Mouse (Mus musculus): ENCODE results near the gene Tra2a. TPM values are rescaled to one million over a fixed set of nuclear protein-coding genes. Genes with fewer than 3 reads are reported as not detected.

The Tra2a gene
- total and polyA plus RNA-seq, 2 experiments from 2014 or later = 43.0 to 54.3 TPM

- no peaks in the 10 kb centered on the region for H3K36me3 ChIP-seq (ENCODE audit: insufficient read depth, low read length)
- ATAC-seq = no peak
- peaks cover 7% of the 10 kb centered on the region for H3K4me1 ChIP-seq (ENCODE audit: insufficient read depth, low read length)
- peaks cover 12% of the 10 kb centered on the region for H3K27me3 ChIP-seq (ENCODE audit: insufficient read depth, low read length)
- WGBS = 6% methylated on average over 11 of the region's 11 CpGs
- peak overlapping the region; percentile 49 for H3K4me3 ChIP-seq (ENCODE audit: low read length)
- H3K4me2 ChIP-seq (ENCODE audit: low read depth, low read length) = peak overlapping the region; percentile 58
- H3K9ac ChIP-seq (replicated peaks; ENCODE audit: low read length) = peak overlapping the region; percentile 48
- no peaks in the 10 kb centered on the region for H3K9me3 ChIP-seq (ENCODE audit: low read length)
- H3K27ac ChIP-seq = peak overlapping the region; percentile 76
- no peak for DNase-seq (ENCODE audit: low spot score)
- no peak for TF ChIP-seq CTCF (IDR thresholded peaks at IDR 0.05; ENCODE audit: low read depth)
Observed at GRCm38 (mm10) chr6:49216811-49217542, 46.9 kb downstream of the Tra2a start.

GRCm38 (mm10) chr6:49215748-49216585 lies 47.9 kb downstream of the Tra2a start:
- no peak for TF ChIP-seq CTCF (IDR thresholded peaks at IDR 0.05; ENCODE audit: low read depth)

GRCm38 (mm10) chr6:49214928-49215747 lies 48.7 kb downstream of the Tra2a start, which contains the start of gene Igf2bp3:
TSS of gene Igf2bp3 (minus strand) at chr6:49214957.
- H3K4me3 ChIP-seq (ENCODE audit: low read length) = peak within 1 kb of the TSS; percentile 76
- peak within 1 kb of the TSS; percentile 85 for H3K27ac ChIP-seq
- peak within 1 kb of the TSS; percentile 75 for H3K9ac ChIP-seq (replicated peaks; ENCODE audit: low read length)
- no peaks in the 10 kb centered on the region for H3K9me3 ChIP-seq (ENCODE audit: low read length)
- DNase-seq (ENCODE audit: low spot score) = peak; percentile 91
- H3K36me3 ChIP-seq (ENCODE audit: insufficient read depth, low read length) = no peaks in the 10 kb centered on the region
- under 1% methylated on average over 55 of the region's 68 CpGs for WGBS
- no peak for TF ChIP-seq CTCF (IDR thresholded peaks at IDR 0.05; ENCODE audit: low read depth)
- peaks cover 12% of the 10 kb centered on the region for H3K4me1 ChIP-seq (ENCODE audit: insufficient read depth, low read length)
- ATAC-seq = peak; percentile 79
- H3K27me3 ChIP-seq (ENCODE audit: insufficient read depth, low read length) = peaks cover 5% of the 10 kb centered on the region; the same call in 1 of the 2 replicates
- H3K4me2 ChIP-seq (ENCODE audit: low read depth, low read length) = peak within 1 kb of the TSS; percentile 92

More at GRCm38 (mm10) chr6:49215748-49216585, 47.9 kb downstream of the Tra2a start:
- Histone ChIP-seq H3K4me3 (ENCODE audit: low read length) (peak overlapping the region; percentile 76), H3K27ac (peak overlapping the region; percentile 85), H3K36me3 (ENCODE audit: insufficient read depth, low read length) (no peaks in the 10 kb centered on the region), H3K4me2 (ENCODE audit: low read depth, low read length) (peak overlapping the region; percentile 92), H3K27me3 (ENCODE audit: insufficient read depth, low read length) (peaks cover 9% of the 10 kb centered on the region; the same call in 1 of the 2 replicates), H3K4me1 (ENCODE audit: insufficient read depth, low read length) (peaks cover 7% of the 10 kb centered on the region), H3K9ac (replicated peaks; ENCODE audit: low read length) (no peak overlapping the region), H3K9me3 (ENCODE audit: low read length) (no peaks in the 10 kb centered on the region)
- WGBS = 5% methylated on average over 14 of the region's 14 CpGs
- no peak for DNase-seq (ENCODE audit: low spot score)
- 0 out of 2 replicates have a peak, but pooled peaks have one; percentile 1 for ATAC-seq

- Histone ChIP-seq H3K9ac (replicated peaks; ENCODE audit: low read length) (peak overlapping the region; percentile 75), H3K9me3 (ENCODE audit: low read length) (no peaks in the 10 kb centered on the region), H3K4me2 (ENCODE audit: low read depth, low read length) (peak overlapping the region; percentile 92), H3K36me3 (ENCODE audit: insufficient read depth, low read length) (no peaks in the 10 kb centered on the region), H3K4me3 (ENCODE audit: low read length) (peak overlapping the region; percentile 76), H3K27me3 (ENCODE audit: insufficient read depth, low read length) (no peaks in the 10 kb centered on the region), H3K27ac (peak overlapping the region; percentile 85), H3K4me1 (ENCODE audit: insufficient read depth, low read length) (peaks cover 12% of the 10 kb centered on the region)
- no peak for TF ChIP-seq CTCF (IDR thresholded peaks at IDR 0.05; ENCODE audit: low read depth)
- ATAC-seq (peak; percentile 16; the same call in 1 of the 2 replicates), DNase-seq (ENCODE audit: low spot score) (peak; percentile 86)
- WGBS = under 1% methylated on average over 76 of the region's 76 CpGs
Observed at GRCm38 (mm10) chr6:49214086-49214927, 49.5 kb downstream of the Tra2a start.

- Histone ChIP-seq H3K9me3 (ENCODE audit: low read length) (no peaks in the 10 kb centered on the region), H3K27me3 (ENCODE audit: insufficient read depth, low read length) (no peaks in the 10 kb centered on the region), H3K36me3 (ENCODE audit: insufficient read depth, low read length) (no peaks in the 10 kb centered on the region), H3K4me3 (ENCODE audit: low read length) (peak overlapping the region; percentile 76), H3K9ac (replicated peaks; ENCODE audit: low read length) (peak overlapping the region; percentile 75), H3K4me1 (ENCODE audit: insufficient read depth, low read length) (peaks cover 12% of the 10 kb centered on the region), H3K4me2 (ENCODE audit: low read depth, low read length) (peak overlapping the region; percentile 92), H3K27ac (peak overlapping the region; percentile 85)
- TF ChIP-seq CTCF (IDR thresholded peaks at IDR 0.05; ENCODE audit: low read depth) = no peak
- WGBS = under 1% methylated on average over 48 of the region's 50 CpGs
- DNase-seq (ENCODE audit: low spot score) = peak; percentile 54
- 0 out of 2 replicates have a peak, but pooled peaks have one; percentile 13 for ATAC-seq
Observed at GRCm38 (mm10) chr6:49213581-49214085, 50.2 kb downstream of the Tra2a start.

Measured in hindbrain, postnatal 0 days (tissue).